Mouse (Mus musculus) heart, adult 11 months (tissue): ENCODE data around the gene Ntsr2.

Experiments
- DNase-seq: peaks from one replicate; pipeline ENCODE4 v3.0.0; 2022

Gene Ntsr2

DNA sequence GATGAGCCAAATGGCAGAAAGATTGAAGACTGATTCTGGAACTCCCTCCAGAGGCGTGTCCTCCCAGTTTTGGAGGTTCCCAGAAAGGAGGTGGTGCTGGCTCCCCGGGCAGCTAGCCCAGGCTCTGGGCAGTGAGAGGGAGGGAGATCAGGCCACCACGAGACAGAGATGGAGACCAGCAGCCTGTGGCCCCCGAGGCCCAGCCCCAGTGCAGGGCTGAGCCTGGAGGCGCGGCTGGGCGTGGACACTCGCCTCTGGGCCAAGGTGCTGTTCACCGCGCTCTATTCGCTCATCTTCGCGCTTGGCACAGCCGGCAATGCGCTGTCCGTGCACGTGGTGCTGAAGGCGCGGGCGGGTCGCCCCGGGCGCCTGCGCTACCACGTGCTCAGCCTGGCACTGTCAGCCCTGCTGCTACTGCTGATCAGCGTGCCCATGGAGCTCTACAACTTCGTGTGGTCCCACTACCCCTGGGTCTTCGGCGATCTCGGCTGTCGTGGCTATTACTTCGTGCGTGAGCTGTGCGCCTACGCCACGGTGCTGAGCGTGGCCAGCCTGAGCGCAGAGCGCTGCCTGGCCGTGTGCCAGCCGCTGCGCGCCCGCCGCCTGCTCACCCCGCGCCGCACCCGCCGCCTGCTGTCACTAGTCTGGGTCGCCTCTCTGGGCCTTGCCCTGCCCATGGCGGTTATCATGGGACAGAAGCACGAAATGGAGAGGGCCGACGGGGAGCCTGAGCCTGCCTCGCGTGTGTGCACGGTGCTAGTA, at the start of gene Ntsr2:
Ntsr2 (plus strand) TSS at position 51 of the 762 bp plus-strand sequence.
- peak; percentile 98 for DNase-seq

GRCm38 (mm10) chr12:16605624-16606023, 47.6 kb upstream of the Ntsr2 start:
- DNase-seq: no peak

DNA sequence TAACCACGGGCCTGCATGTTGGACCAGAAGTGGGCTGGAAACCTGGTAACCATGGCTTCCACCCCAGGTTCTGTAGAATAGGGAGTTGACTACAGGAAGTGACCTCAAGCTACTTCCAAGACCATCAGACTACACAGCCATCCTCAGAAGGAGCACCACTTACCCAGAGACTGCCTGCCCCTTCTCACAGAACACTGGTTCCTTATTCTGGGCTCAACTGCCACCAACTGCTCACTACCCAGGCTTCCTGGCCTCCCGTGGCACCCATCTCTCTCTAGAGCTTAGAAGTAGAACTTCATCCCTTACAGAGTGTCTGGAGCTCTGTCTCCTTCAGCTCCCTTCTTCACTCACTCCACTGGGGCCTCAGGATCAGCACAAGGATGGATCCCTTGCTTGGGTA, 42.2 kb upstream of the Ntsr2 start, which contains the start of gene Lpin1:
Lpin1 (minus strand) TSS at position 31 of the 400 bp plus-strand sequence.
- DNase-seq: no peak

DNA sequence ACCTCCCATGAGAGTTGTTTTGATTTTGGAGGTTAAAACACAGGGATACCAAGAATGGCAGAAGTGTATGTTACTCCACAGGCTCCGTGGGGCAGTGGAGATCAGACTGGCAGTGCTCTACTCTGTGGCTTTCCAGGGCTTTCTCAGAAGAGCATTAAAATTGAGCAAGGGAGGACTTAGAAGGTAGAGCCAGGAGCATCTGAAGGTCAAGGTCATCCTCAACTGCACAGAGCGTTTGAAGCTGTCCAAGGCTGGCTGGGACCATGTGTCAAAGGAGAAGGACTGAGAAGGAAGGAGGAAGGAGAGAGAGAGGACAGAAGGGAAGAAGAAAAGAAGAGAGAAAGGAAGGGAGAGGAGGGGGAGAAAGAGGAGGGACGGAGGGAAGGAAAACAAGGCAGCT, 38.6 kb upstream of the Ntsr2 start:
- DNase-seq: no peak

GRCm38 (mm10) chr12:16615738-16616137, 37.4 kb upstream of the Ntsr2 start:
- no peak for DNase-seq

- DNase-seq: peak; percentile 99
These were observed 34.5 kb upstream of the Ntsr2 start for GRCm38 (mm10) chr12:16618512-16619274.

GRCm38 (mm10) chr12:16619453-16619852, 33.7 kb upstream of the Ntsr2 start:
- DNase-seq: no peak

DNA sequence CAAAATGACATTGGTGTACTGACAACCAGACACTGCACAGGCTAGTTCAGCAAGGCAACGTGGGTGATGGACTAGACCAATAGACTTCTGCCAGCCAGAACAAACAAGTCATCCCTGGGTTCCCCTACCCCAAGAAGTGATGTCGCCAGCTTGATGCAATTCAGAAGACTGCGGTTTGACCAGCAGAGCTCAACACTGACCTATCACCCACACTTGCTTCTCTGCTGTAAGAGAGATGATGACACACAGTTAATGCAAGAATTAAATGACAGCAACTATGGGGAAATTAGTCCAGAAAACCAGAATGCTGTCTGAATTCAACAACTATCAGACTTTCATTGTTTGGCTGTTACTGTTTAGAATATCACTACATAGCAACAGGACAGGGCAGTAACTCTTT, 33.0 kb upstream of the Ntsr2 start:
- DNase-seq: no peak

- DNase-seq: peak; percentile 96
These were observed 22.9 kb upstream of the Ntsr2 start for GRCm38 (mm10) chr12:16630152-16630865.

- DNase-seq: peak; percentile 92
These were observed 22.4 kb upstream of the Ntsr2 start for GRCm38 (mm10) chr12:16630866-16631185.

GRCm38 (mm10) chr12:16631423-16631822, 21.8 kb upstream of the Ntsr2 start:
- no peak for DNase-seq

DNA sequence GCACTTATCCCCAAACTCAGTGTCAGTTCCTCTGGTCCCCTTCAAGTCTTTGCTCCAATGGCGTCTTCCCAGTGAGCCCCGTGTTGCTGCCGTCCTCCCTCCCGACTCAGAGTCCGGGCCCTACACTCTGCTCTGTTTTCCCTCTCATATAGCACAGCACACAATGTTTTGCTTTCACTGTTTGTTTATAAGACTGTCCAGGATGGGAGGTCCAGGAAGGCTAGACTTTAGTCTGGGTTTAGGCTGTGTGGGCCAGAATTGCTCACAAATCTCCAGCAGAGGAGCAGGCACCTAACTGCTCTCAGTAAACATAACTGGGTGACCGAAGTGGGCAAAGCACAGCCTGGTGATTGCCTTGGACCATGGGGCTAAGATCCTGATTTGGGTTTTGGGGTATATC, 19.9 kb upstream of the Ntsr2 start:
- DNase-seq: no peak

- DNase-seq: no peak
These were observed 18.9 kb upstream of the Ntsr2 start for GRCm38 (mm10) chr12:16634075-16634813.

GRCm38 (mm10) chr12:16635816-16636215, 17.4 kb upstream of the Ntsr2 start:
- no peak for DNase-seq

DNA sequence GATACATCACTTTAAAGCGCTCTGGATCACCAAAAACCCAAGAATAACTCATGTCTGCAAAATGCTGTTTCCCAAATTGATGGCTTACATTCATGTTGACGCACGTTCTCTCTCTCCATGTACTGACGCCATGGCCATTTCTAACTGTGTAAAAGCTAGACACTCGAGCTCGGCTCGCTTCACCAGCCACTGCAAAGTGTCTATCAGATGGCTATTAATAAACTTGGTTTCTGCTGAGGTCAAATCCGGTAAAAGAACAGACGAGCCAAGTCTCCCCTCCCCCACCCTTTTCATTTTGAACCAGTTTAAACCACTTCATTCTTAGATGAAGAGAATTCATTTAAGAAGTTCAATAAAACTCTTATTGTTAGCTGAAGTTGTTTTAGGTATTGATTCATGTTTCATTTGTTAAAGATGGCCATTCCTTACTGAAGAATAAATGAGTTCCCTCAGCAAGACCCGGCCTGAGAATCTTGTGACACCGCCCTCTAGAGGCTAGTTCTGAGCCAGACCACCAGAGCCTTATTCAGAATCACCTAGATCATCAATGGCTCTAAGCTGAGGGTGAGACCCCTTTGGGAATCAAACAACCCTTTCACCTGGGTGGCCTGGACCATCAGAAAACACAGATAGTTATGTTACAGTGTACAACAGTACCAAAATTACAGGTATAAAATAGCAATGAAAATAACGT, 14.0 kb upstream of the Ntsr2 start:
- peak; percentile 91 for DNase-seq

- DNase-seq: peak; percentile 93
These were observed 13.1 kb upstream of the Ntsr2 start for GRCm38 (mm10) chr12:16640075-16640474.

- no peak for DNase-seq
These were observed 11.2 kb upstream of the Ntsr2 start for GRCm38 (mm10) chr12:16642000-16642399.

GRCm38 (mm10) chr12:16643508-16644345, 9.5 kb upstream of the Ntsr2 start:
- peak; percentile 98 for DNase-seq

DNA sequence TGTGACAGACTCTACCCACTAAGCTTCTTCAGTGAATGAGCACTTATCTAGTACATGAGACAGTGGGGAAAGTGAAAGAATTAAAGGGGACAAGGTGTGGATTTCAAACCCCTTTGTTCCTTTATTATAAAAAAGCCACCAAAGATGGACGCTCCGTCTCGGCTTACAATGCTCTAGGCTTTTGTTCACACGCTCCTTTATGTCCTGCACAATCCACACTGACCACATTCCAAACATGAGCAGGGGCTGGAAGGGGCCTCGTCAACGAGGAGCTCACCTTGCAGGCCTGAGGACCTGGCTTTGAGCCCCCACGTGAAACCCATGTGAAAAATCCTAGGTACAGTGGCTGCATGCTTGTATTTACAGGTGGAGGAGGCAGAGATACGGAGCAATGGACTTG, 8.5 kb upstream of the Ntsr2 start:
- DNase-seq: no peak

GRCm38 (mm10) chr12:16646780-16647409, 6.3 kb upstream of the Ntsr2 start:
- peak; percentile 95 for DNase-seq

DNA sequence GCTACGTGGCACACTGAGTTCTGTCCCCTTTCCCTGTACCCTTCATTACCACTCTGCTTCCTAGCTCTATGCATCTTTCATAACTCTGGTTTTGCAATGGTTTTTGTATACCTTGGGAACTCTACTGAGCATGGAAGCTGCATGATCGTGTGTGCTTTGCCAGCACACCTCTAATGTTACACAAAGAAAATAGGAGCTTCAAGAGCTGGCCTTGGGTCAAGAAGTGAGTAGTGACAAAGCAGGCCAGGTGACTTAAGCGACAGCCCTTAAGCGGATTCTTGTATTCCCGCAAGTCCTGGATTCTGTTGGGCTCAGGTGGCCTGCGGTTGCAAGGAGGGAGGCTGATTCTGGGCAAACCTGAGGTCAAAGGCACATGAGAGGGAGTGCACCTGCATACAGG, 4.9 kb upstream of the Ntsr2 start:
- no peak for DNase-seq
